Mouse (Mus musculus) thymus, adult 2 months (tissue): ENCODE measurements around the gene Sytl3.

Source experiments
- CTCF ChIP-seq: fragments of 200-500 bp; IDR thresholded peaks from 2 replicates; pipeline ENCODE4 v1.5.1; 2012; ENCODE audit warnings: mild to moderate bottlenecking, control low read depth, low read length, moderate library complexity, borderline replicate concordance; ENCODE audit not compliant: control insufficient read depth, poor library complexity, insufficient read depth; ENCODE audit errors: extremely low read depth
- POLR2A ChIP-seq: fragments of 200-500 bp; IDR thresholded peaks from 2 replicates; pipeline ENCODE4 v1.6.1; 2012; ENCODE audit warnings: mild to moderate bottlenecking, low read length, control low read depth, moderate library complexity; ENCODE audit not compliant: control insufficient read depth, poor library complexity, insufficient read depth; ENCODE audit errors: extremely low read depth

DNA sequence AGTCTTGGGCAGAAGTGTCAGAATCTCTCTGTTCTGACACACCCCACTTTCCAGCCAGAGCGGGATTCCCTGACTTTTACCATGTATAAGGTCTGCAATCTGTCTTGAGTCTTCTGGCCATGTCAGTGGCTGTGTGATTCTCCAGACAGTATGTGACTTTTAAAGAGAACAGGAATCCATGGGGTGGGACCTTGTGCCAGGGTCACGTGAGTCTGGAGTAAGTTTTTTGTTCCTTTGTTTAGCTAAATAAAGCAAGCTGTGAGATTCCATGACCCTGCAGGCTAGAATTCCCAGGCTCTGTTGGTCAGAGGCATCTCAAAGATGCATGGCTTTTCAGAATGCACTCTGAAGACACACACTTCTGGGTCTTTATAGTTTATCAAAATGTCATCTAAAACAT, 107.0 kb downstream of the Sytl3 start:
- TF ChIP-seq CTCF, result no peak
- TF ChIP-seq POLR2A, result no peak
